Mouse (Mus musculus) limb, embryonic 14.5 days (tissue): ENCODE measurements around the gene Pskh1. TPM values are rescaled to one million over a fixed set of nuclear protein-coding genes. Genes with fewer than 3 reads are reported as not detected.

Experiments
- ATAC-seq: fragments of 200-750 bp; cut with Nextera tagmentation; 2 replicates; pipeline ENCODE4 v1.8.0; 2017; ENCODE audit warnings: low read depth, moderate number of reproducible peaks, moderate TSS enrichment; ENCODE audit not compliant: low FRiP score
- DNase-seq: peaks from one replicate; pipeline ENCODE4 v3.0.0-alpha.2; 2015; ENCODE audit warnings: low spot score
- H3K27ac ChIP-seq: fragments of 300-500 bp; sonication (generic); replicated peaks from 2 replicates; pipeline ENCODE4 v1.5.1; 2014; ENCODE audit warnings: low read depth, mild to moderate bottlenecking, low read length, moderate library complexity, mixed read lengths
- H3K27me3 ChIP-seq: fragments of 300-500 bp; sonication (generic); 2 replicates; pipeline ENCODE4 v1.6.1; 2014; ENCODE audit warnings: low read length, mixed read lengths; ENCODE audit not compliant: control insufficient read depth, insufficient read depth
- H3K36me3 ChIP-seq: fragments of 300-500 bp; sonication (generic); 2 replicates; pipeline ENCODE4 v1.6.1; 2014; ENCODE audit warnings: mild to moderate bottlenecking, low read length, moderate library complexity, mixed read lengths; ENCODE audit not compliant: control insufficient read depth, insufficient read depth
- H3K4me1 ChIP-seq: fragments of 300-500 bp; sonication (generic); 2 replicates; pipeline ENCODE4 v1.6.1; 2014; ENCODE audit warnings: antibody characterized with exemption, low read length, mixed read lengths; ENCODE audit not compliant: control insufficient read depth, insufficient read depth
- H3K4me2 ChIP-seq: fragments of 300-500 bp; sonication (generic); replicated peaks from 2 replicates; pipeline ENCODE4 v1.6.1; 2014; ENCODE audit warnings: low read depth, mild to moderate bottlenecking, low read length, moderate library complexity; ENCODE audit not compliant: severe bottlenecking
- H3K4me3 ChIP-seq: fragments of 300-500 bp; sonication (generic); replicated peaks from 2 replicates; pipeline ENCODE4 v1.5.1; 2014; ENCODE audit warnings: low read length
- H3K9ac ChIP-seq: fragments of 300-500 bp; sonication (generic); 2 replicates; pipeline ENCODE4 v1.6.1; 2014; ENCODE audit warnings: mild to moderate bottlenecking, low read depth, low read length, moderate library complexity; ENCODE audit not compliant: severe bottlenecking
- H3K9me3 ChIP-seq: fragments of 300-500 bp; sonication (generic); 2 replicates; pipeline ENCODE4 v1.6.1; 2016; ENCODE audit warnings: low read length; ENCODE audit not compliant: control insufficient read depth
- POLR2A ChIP-seq: fragments of 200-500 bp; IDR thresholded peaks from 2 replicates; pipeline ENCODE4 v1.8.0; 2012; ENCODE audit warnings: inconsistent platforms, mild to moderate bottlenecking, moderate library complexity, borderline replicate concordance; ENCODE audit not compliant: insufficient read depth, insufficient read length; ENCODE audit errors: extremely low read depth
- WGBS: fragments of 180-500 bp; shearing (Covaris S2); extraction: QIAGEN DNeasy Blood & Tissue Kit; methylation state at CpG from one replicate; pipeline ENCODE4 v1.1.7; 2014; 5-methylcytosine and 5-hydroxymethylcytosine counted together
- polyA plus RNA-seq, 2 experiments: library from polyadenylated mRNA; depleted of rRNA in 1 of 2; stranded (reverse) in 1 of 2; unstranded in 1 of 2; fragments of >200 nt; fragmentation: Nextera tagmentation in 1 of 2; extraction: Ambion mirVana in 1 of 2; gene quantifications; 2 replicates each; pipeline versions ENCODE4 v1.2.1 to v1.2.3; 2012 to 2014

Pskh1 gene
- polyA plus RNA-seq, 2 experiments = 33.1 to 57.2 TPM

GRCm38 (mm10) chr8:105966692-105967311, 66.6 kb downstream of the Pskh1 start:
- H3K4me1 ChIP-seq = peaks cover 28% of the 10 kb centered on the region
- H3K9me3 ChIP-seq = no peaks in the 10 kb centered on the region
- H3K36me3 ChIP-seq = 0 out of 2 replicates have a peak, but pooled peaks cover 5% of the 10 kb centered on the region
- H3K9ac ChIP-seq = peak overlapping the region; percentile 34
- 8% methylated on average over 19 of the region's 19 CpGs for WGBS
- TF ChIP-seq POLR2A = no peak
- DNase-seq (peak; percentile 59), ATAC-seq (peak; percentile 40; the same call in 1 of the 2 replicates)
- H3K27ac ChIP-seq = peak overlapping the region; percentile 41; the same call in 1 of the 2 replicates
- peak overlapping the region; percentile 76 for H3K4me2 ChIP-seq
- H3K27me3 ChIP-seq = no peaks in the 10 kb centered on the region
- peak overlapping the region; percentile 90; the same call in 1 of the 2 replicates for H3K4me3 ChIP-seq

- no peak for ATAC-seq
- TF ChIP-seq POLR2A = no peak
- H3K27me3 ChIP-seq = no peaks in the 10 kb centered on the region
These were observed 69.1 kb downstream of the Pskh1 start for GRCm38 (mm10) chr8:105969367-105969766.

GRCm38 (mm10) chr8:105971019-105971720, 70.9 kb downstream of the Pskh1 start:
- DNase-seq (no peak), ATAC-seq (no peak)
- no peak overlapping the region for H3K9ac ChIP-seq
- WGBS = 76% methylated on average over 8 of the region's 8 CpGs
- H3K27me3 ChIP-seq = no peaks in the 10 kb centered on the region
- TF ChIP-seq POLR2A = no peak
- H3K9me3 ChIP-seq = no peaks in the 10 kb centered on the region
- H3K27ac ChIP-seq = no peak overlapping the region
- no peaks in the 10 kb centered on the region for H3K36me3 ChIP-seq
- H3K4me1 ChIP-seq = peaks cover 11% of the 10 kb centered on the region
- H3K4me3 ChIP-seq = no peak overlapping the region
- H3K4me2 ChIP-seq = no peak overlapping the region

More at GRCm38 (mm10) chr8:105969367-105969766, 69.1 kb downstream of the Pskh1 start:
- H3K36me3 ChIP-seq = no peaks in the 10 kb centered on the region
- no peak overlapping the region for H3K9ac ChIP-seq
- peaks cover 21% of the 10 kb centered on the region for H3K4me1 ChIP-seq
- H3K4me3 ChIP-seq = no peak overlapping the region
- no peak for DNase-seq
- H3K9me3 ChIP-seq = no peaks in the 10 kb centered on the region
- no peak overlapping the region for H3K27ac ChIP-seq
- no peak overlapping the region for H3K4me2 ChIP-seq
- WGBS = 82% methylated on average over 1 of the region's 1 CpGs

GRCm38 (mm10) chr8:105975363-105975762, 75.1 kb downstream of the Pskh1 start:
- Histone ChIP-seq H3K9ac (no peak overlapping the region), H3K9me3 (no peaks in the 10 kb centered on the region), H3K27ac (no peak overlapping the region), H3K4me3 (no peak overlapping the region), H3K27me3 (no peaks in the 10 kb centered on the region), H3K4me2 (no peak overlapping the region), H3K4me1 (no peaks in the 10 kb centered on the region), H3K36me3 (no peaks in the 10 kb centered on the region)
- no peak for ATAC-seq
- TF ChIP-seq POLR2A = no peak
- WGBS = 59% methylated on average over 7 of the region's 7 CpGs
- DNase-seq = no peak

GRCm38 (mm10) chr8:105979325-105979724, 79.1 kb downstream of the Pskh1 start, which contains the start of gene Dpep3:
Gene Dpep3 (minus strand): TSS chr8:105979429.
- Histone ChIP-seq H3K27ac (no peak within 1 kb of the TSS), H3K9me3 (no peaks in the 10 kb centered on the region), H3K27me3 (no peaks in the 10 kb centered on the region), H3K36me3 (no peaks in the 10 kb centered on the region), H3K9ac (no peak within 1 kb of the TSS), H3K4me1 (no peaks in the 10 kb centered on the region), H3K4me3 (no peak within 1 kb of the TSS), H3K4me2 (no peak within 1 kb of the TSS)
- TF ChIP-seq POLR2A = no peak
- 90% methylated on average over 15 of the region's 15 CpGs for WGBS
- DNase-seq = no peak
- no peak for ATAC-seq
